Mouse (Mus musculus) megakaryocyte, embryonic 14.5 days (primary cell): Measurements from ENCODE around the gene Pcgf6.

ENCODE experiments used
- FLI1 ChIP-seq: IDR thresholded peaks from 2 replicates; pipeline ENCODE4 v1.6.1; 2012; ENCODE audit warnings: low read length, inconsistent platforms, mixed read lengths
- GATA1 ChIP-seq: IDR thresholded peaks from 3 replicates; pipeline ENCODE4 v1.6.1; 2012; ENCODE audit warnings: mixed read lengths, low read length, inconsistent platforms, borderline replicate concordance

DNA sequence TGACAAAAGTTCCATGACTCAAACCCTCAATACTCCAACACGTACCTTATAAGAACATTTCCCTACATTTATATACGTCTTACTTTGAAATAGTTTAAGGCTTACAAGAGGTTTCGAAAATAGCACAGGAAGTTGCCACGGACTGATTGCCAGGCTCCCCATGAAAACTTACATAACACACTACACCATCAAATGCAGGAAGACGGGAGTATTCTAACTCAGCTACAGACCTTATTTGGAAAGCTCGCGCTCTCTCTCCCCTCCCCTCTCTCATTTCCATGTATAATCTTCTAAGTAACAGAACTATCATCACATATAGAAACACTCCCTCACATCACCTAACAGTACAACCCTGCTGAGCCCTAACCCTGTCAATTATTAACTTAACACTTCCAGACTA, 41.3 kb downstream of the Pcgf6 start:
- TF ChIP-seq GATA1: no peak
- TF ChIP-seq FLI1: no peak
